Mouse (Mus musculus) megakaryocyte, embryonic 14.5 days (primary cell): ENCODE results near the gene Susd4. TPM values are rescaled to one million over a fixed set of nuclear protein-coding genes. Genes with fewer than 3 reads are reported as not detected.

Experiments used
- H3K27me3 ChIP-seq: replicated peaks from 2 replicates; pipeline ENCODE3; 2012; ENCODE audit warnings: inconsistent platforms
- H3K36me3 ChIP-seq: replicated peaks from 2 replicates; pipeline ENCODE3; 2012; ENCODE audit warnings: low read length, inconsistent platforms, mixed read lengths
- H3K4me1 ChIP-seq: 2 replicates; pipeline ENCODE4 v1.6.1; 2012; ENCODE audit warnings: inconsistent platforms
- H3K4me3 ChIP-seq: replicated peaks from 2 replicates; pipeline ENCODE3; 2012; ENCODE audit warnings: moderate library complexity, mild to moderate bottlenecking, inconsistent platforms
- H3K9me3 ChIP-seq: 2 replicates; pipeline ENCODE4 v1.6.1; 2012; ENCODE audit warnings: inconsistent platforms
- FLI1 ChIP-seq: IDR thresholded peaks from 2 replicates; pipeline ENCODE4 v1.6.1; 2012; ENCODE audit warnings: low read length, inconsistent platforms, mixed read lengths
- GATA1 ChIP-seq: IDR thresholded peaks from 3 replicates; pipeline ENCODE4 v1.6.1; 2012; ENCODE audit warnings: mixed read lengths, low read length, inconsistent platforms, borderline replicate concordance
- polyA plus RNA-seq: library from polyadenylated mRNA; stranded (reverse); fragments of >175 nt; gene quantifications from 2 replicates; pipeline ENCODE4 v1.2.3, GENCODE M21; 2012; ENCODE audit warnings: low replicate concordance; ENCODE audit not compliant: insufficient read depth

The Susd4 gene
- polyA plus RNA-seq, 1 experiment = 1.00 TPM

- H3K4me1 ChIP-seq = no peaks in the 10 kb centered on the region; the same call in 1 of the 2 replicates
- no peak overlapping the region for H3K4me3 ChIP-seq
- H3K36me3 ChIP-seq = no peaks in the 10 kb centered on the region
- no peak for TF ChIP-seq FLI1
- no peak for TF ChIP-seq GATA1
- H3K9me3 ChIP-seq = peaks cover 3% of the 10 kb centered on the region; the same call in 1 of the 2 replicates
- peaks cover 8% of the 10 kb centered on the region for H3K27me3 ChIP-seq
Measured at GRCm38 (mm10) chr1:182754865-182755264, 8.8 kb upstream of the Susd4 start.

GRCm38 (mm10) chr1:182758783-182759182, 4.9 kb upstream of the Susd4 start:
- H3K4me3 ChIP-seq = no peak overlapping the region
- peaks cover 28% of the 10 kb centered on the region for H3K27me3 ChIP-seq
- no peaks in the 10 kb centered on the region for H3K36me3 ChIP-seq
- no peak for TF ChIP-seq GATA1
- no peak for TF ChIP-seq FLI1
- H3K4me1 ChIP-seq = peaks cover 5% of the 10 kb centered on the region
- H3K9me3 ChIP-seq = peaks cover 17% of the 10 kb centered on the region

GRCm38 (mm10) chr1:182763191-182763715, 407 bp upstream of the Susd4 start:
- H3K36me3 ChIP-seq = no peaks in the 10 kb centered on the region
- peaks cover 13% of the 10 kb centered on the region for H3K4me1 ChIP-seq
- peak overlapping the region; percentile 90 for H3K4me3 ChIP-seq
- H3K27me3 ChIP-seq = peaks cover 62% of the 10 kb centered on the region
- no peak for TF ChIP-seq FLI1
- TF ChIP-seq GATA1 = no peak
- H3K9me3 ChIP-seq = peaks cover 17% of the 10 kb centered on the region

GRCm38 (mm10) chr1:182764541-182765281, 1.1 kb downstream of the Susd4 start:
- Histone ChIP-seq H3K36me3 (no peaks in the 10 kb centered on the region), H3K4me1 (peaks cover 13% of the 10 kb centered on the region), H3K4me3 (peak overlapping the region; percentile 90), H3K9me3 (peaks cover 25% of the 10 kb centered on the region), H3K27me3 (peaks cover 61% of the 10 kb centered on the region)
- TF ChIP-seq FLI1 (no peak), GATA1 (no peak)

- H3K27me3 ChIP-seq = peaks cover 6% of the 10 kb centered on the region
- no peaks in the 10 kb centered on the region for H3K36me3 ChIP-seq
- TF ChIP-seq GATA1 (no peak), FLI1 (no peak)
- H3K4me1 ChIP-seq = peaks cover 4% of the 10 kb centered on the region; the same call in 1 of the 2 replicates
- H3K9me3 ChIP-seq = peaks cover 18% of the 10 kb centered on the region
- H3K4me3 ChIP-seq = no peak overlapping the region
Measured at GRCm38 (mm10) chr1:182775576-182775975, 11.9 kb downstream of the Susd4 start.

- no peak overlapping the region for H3K4me3 ChIP-seq
- H3K9me3 ChIP-seq = peaks cover 19% of the 10 kb centered on the region
- H3K36me3 ChIP-seq = no peaks in the 10 kb centered on the region
- no peak for TF ChIP-seq GATA1
- no peak for TF ChIP-seq FLI1
- H3K4me1 ChIP-seq = peaks cover 4% of the 10 kb centered on the region; the same call in 1 of the 2 replicates
- peaks cover 7% of the 10 kb centered on the region for H3K27me3 ChIP-seq
Measured at GRCm38 (mm10) chr1:182776749-182777410, 13.2 kb downstream of the Susd4 start.

- Histone ChIP-seq H3K9me3 (peaks cover 19% of the 10 kb centered on the region), H3K4me3 (no peak overlapping the region), H3K27me3 (peaks cover 9% of the 10 kb centered on the region), H3K36me3 (no peaks in the 10 kb centered on the region), H3K4me1 (peaks cover 4% of the 10 kb centered on the region; the same call in 1 of the 2 replicates)
- TF ChIP-seq GATA1 (no peak), FLI1 (no peak)
Measured at GRCm38 (mm10) chr1:182778225-182778624, 14.6 kb downstream of the Susd4 start.

GRCm38 (mm10) chr1:182779024-182779520, 15.4 kb downstream of the Susd4 start:
- peaks cover 19% of the 10 kb centered on the region for H3K9me3 ChIP-seq
- H3K27me3 ChIP-seq = peaks cover 12% of the 10 kb centered on the region

GRCm38 (mm10) chr1:182783774-182784173, 20.1 kb downstream of the Susd4 start:
- Histone ChIP-seq H3K4me3 (no peak overlapping the region), H3K36me3 (no peaks in the 10 kb centered on the region), H3K9me3 (peaks cover 10% of the 10 kb centered on the region; the same call in 1 of the 2 replicates), H3K4me1 (no peaks in the 10 kb centered on the region), H3K27me3 (peaks cover 8% of the 10 kb centered on the region)
- TF ChIP-seq FLI1 (no peak), GATA1 (no peak)

More at GRCm38 (mm10) chr1:182779024-182779520, 15.4 kb downstream of the Susd4 start:
- H3K4me1 ChIP-seq = peaks cover 4% of the 10 kb centered on the region; the same call in 1 of the 2 replicates
- no peaks in the 10 kb centered on the region for H3K36me3 ChIP-seq
- no peak overlapping the region for H3K4me3 ChIP-seq
- no peak for TF ChIP-seq GATA1

- Histone ChIP-seq H3K4me3 (no peak overlapping the region), H3K36me3 (no peaks in the 10 kb centered on the region), H3K27me3 (peaks cover 8% of the 10 kb centered on the region), H3K4me1 (no peaks in the 10 kb centered on the region), H3K9me3 (peaks cover 6% of the 10 kb centered on the region; the same call in 1 of the 2 replicates)
- TF ChIP-seq FLI1 (no peak), GATA1 (no peak)
Measured at GRCm38 (mm10) chr1:182784784-182785183, 21.1 kb downstream of the Susd4 start.
